16 mouse cellular contexts compared by ENCODE assay signal in the genomic region with DNA sequence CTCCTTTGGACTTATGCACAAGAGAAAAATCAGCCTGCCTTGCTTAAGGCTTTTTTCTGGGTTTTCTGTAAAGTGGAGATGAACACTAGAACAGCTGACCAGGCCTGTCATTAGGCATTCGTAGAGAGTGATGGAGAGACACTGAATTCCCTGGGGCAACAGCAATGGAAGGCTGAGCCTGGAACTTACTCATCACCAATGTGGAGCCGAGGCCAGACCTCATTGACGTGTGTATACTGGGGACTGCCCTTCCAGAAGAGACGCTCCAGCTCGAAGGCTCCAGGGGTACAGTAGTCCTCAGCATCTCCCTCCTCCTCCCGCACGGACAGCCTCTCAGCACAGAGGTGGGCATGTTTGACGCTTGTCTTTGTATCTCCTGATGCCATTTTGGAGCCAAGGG. TPM values are rescaled to one million over a fixed set of nuclear protein-coding genes. Genes with fewer than 3 reads are reported as not detected.
"Had no signal": no experiment of that assay in that cellular context is flagged by ENCODE, and none has a peak within 500 bp of the region (broad histone marks: within the 10 kb centered on the region; RNA-seq: fewer than 3 reads in every experiment).

No protein-coding gene starts in this region.

- H3K27ac ChIP-seq: limb, embryonic 15.5 days; liver, embryonic 12.5 days; midbrain, embryonic 12.5 days; neural tube, embryonic 13.5 days had no signal

- ATAC-seq: liver, embryonic 12.5 days; midbrain, embryonic 16.5 days had no signal

- H3K4me1 ChIP-seq: liver, embryonic 12.5 days had no signal

- H3K36me3 ChIP-seq: limb, embryonic 15.5 days; liver, embryonic 12.5 days; midbrain, embryonic 12.5 days; neural tube, embryonic 13.5 days had no signal

- H3K9ac ChIP-seq: limb, embryonic 15.5 days; liver, embryonic 12.5 days; midbrain, embryonic 12.5 days; neural tube, embryonic 13.5 days had no signal

- DNase-seq: kidney, adult 11 months; kidney, adult 9 months; layer of hippocampus, postnatal 36 days; retina, postnatal 1 day; right cerebral cortex, postnatal 4 days; spleen, adult 18-20 months; thymus, postnatal 36 days had no signal

- H3K4me3 ChIP-seq: limb, embryonic 15.5 days; liver, embryonic 12.5 days; midbrain, embryonic 12.5 days; neural tube, embryonic 13.5 days had no signal

- H3K4me2 ChIP-seq: limb, embryonic 15.5 days; liver, embryonic 12.5 days; midbrain, embryonic 12.5 days; neural tube, embryonic 13.5 days had no signal

- H3K9me3 ChIP-seq: limb, embryonic 15.5 days; liver, embryonic 12.5 days; midbrain, embryonic 12.5 days; neural tube, embryonic 13.5 days had no signal

- H3K27me3 ChIP-seq: limb, embryonic 15.5 days; midbrain, embryonic 12.5 days; neural tube, embryonic 13.5 days had no signal

RNA-seq across cellular contexts. Expression of gene Dupd1, which starts 11.7 kb away (rescaled TPM):
- total RNA-seq: left cerebral cortex, adult 8-10 months; megakaryocyte-erythroid progenitor cell, adult 5-6 weeks had no signal
- polyA plus RNA-seq: large intestine, adult 2 months; liver, embryonic 12.5 days; midbrain, embryonic 12.5 days; neural tube, embryonic 13.5 days; stomach, embryonic 14.5 days had no signal

RNA-seq across cellular contexts. Expression of gene Dusp13, which starts 48.3 kb away (rescaled TPM):
- total RNA-seq: megakaryocyte-erythroid progenitor cell, adult 5-6 weeks had no signal
- polyA plus RNA-seq: liver, embryonic 12.5 days; midbrain, embryonic 12.5 days; midbrain, embryonic 16.5 days; neural tube, embryonic 13.5 days; stomach, embryonic 14.5 days had no signal
